Mouse (Mus musculus) neural tube, embryonic 15.5 days (tissue): ENCODE data around the gene Gpn2. TPM values are rescaled to one million over a fixed set of nuclear protein-coding genes. Genes with fewer than 3 reads are reported as not detected.

ENCODE experiments used
- ATAC-seq: fragments of 200-750 bp; cut with Nextera tagmentation; 2 replicates; pipeline ENCODE4 v1.8.0; 2017; ENCODE audit warnings: mild to moderate bottlenecking, moderate TSS enrichment, moderate library complexity; ENCODE audit not compliant: low FRiP score
- H3K27ac ChIP-seq: fragments of 300-500 bp; sonication (generic); replicated peaks from 2 replicates; pipeline ENCODE4 v1.5.1; 2015; ENCODE audit warnings: mild to moderate bottlenecking, inconsistent platforms
- H3K27me3 ChIP-seq: fragments of 300-500 bp; sonication (generic); replicated peaks from 2 replicates; pipeline ENCODE4 v1.6.1; 2015; ENCODE audit warnings: inconsistent platforms
- H3K36me3 ChIP-seq: fragments of 300-500 bp; sonication (generic); 2 replicates; pipeline ENCODE4 v1.6.1; 2015; ENCODE audit warnings: inconsistent platforms
- H3K4me1 ChIP-seq: fragments of 300-500 bp; sonication (generic); 2 replicates; pipeline ENCODE4 v1.6.1; 2015; ENCODE audit warnings: inconsistent platforms
- H3K4me2 ChIP-seq: fragments of 300-500 bp; sonication (generic); 2 replicates; pipeline ENCODE4 v1.6.1; 2015; ENCODE audit warnings: inconsistent platforms, mild to moderate bottlenecking, moderate library complexity
- H3K4me3 ChIP-seq: fragments of 300-500 bp; sonication (generic); replicated peaks from 2 replicates; pipeline ENCODE4 v1.5.1; 2015; ENCODE audit warnings: mild to moderate bottlenecking, inconsistent platforms
- H3K9ac ChIP-seq: fragments of 300-500 bp; sonication (generic); replicated peaks from 2 replicates; pipeline ENCODE4 v1.6.1; 2015; ENCODE audit warnings: mild to moderate bottlenecking, inconsistent platforms
- H3K9me3 ChIP-seq: fragments of 300-500 bp; sonication (generic); replicated peaks from 2 replicates; pipeline ENCODE4 v1.6.1; 2016; ENCODE audit warnings: inconsistent platforms
- WGBS: fragments of 180-500 bp; shearing (Covaris S2); methylation state at CpG from one replicate; pipeline ENCODE4 v1.1.7; 2015; ENCODE audit warnings: mixed read lengths; 5-methylcytosine and 5-hydroxymethylcytosine counted together
- polyA plus RNA-seq: library from polyadenylated mRNA; unstranded; fragments of >200 nt; fragmentation: Nextera tagmentation; extraction: Ambion mirVana; gene quantifications from 2 replicates; pipeline ENCODE4 v1.2.1, GENCODE M21; 2015

Gpn2 gene
- polyA plus RNA-seq, 1 experiment from 2014 or later = 17.0 TPM

DNA sequence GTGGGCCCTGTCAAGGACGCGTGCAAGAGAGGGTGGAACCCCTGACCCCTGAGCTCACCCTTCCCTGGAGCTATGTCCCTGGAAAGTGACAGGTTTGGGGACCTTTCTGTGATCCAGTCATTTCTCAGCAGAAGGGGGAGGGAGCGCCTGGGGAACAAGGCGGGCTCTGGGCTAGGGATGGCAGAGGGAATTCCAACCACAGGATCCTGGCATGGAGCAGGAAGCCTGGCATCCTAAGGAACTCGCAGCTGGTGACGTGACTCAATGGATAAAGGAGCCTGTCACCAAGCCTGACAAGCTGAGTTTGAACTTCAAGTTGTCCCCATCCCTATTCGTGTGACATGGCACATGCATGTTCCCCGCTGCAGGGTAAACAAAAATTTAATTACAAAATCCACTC lies 28.9 kb downstream of the Gpn2 start:
- H3K27ac ChIP-seq = no peak overlapping the region
- H3K4me1 ChIP-seq = no peaks in the 10 kb centered on the region
- ATAC-seq = no peak
- H3K27me3 ChIP-seq = no peaks in the 10 kb centered on the region
- H3K9me3 ChIP-seq = no peaks in the 10 kb centered on the region
- WGBS = 95% methylated on average over 8 of the region's 8 CpGs
- H3K4me3 ChIP-seq = no peak overlapping the region
- no peak overlapping the region for H3K4me2 ChIP-seq
- no peak overlapping the region for H3K9ac ChIP-seq
- peaks cover 61% of the 10 kb centered on the region for H3K36me3 ChIP-seq

DNA sequence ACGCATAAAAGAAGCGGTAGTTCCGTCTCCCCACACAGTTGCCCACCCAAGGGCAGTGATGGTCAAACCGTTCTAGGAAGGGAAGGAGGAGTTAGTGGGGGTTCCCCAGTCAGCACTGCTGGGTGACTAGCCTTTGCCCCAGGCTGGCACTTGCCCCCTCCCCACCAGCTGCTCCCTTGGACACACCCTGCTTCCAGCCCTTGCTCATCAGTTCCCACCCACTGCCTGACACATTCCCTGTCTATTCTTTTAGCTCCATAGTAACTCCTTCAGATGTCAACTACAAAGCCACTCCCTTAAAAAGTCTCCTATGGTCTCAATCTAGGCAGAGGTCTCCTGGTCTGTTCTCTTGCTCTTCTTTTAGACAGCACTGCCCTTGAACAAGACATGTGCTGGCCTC lies 29.7 kb downstream of the Gpn2 start:
- Histone ChIP-seq H3K9ac (no peak overlapping the region), H3K27me3 (no peaks in the 10 kb centered on the region), H3K4me3 (no peak overlapping the region), H3K4me2 (no peak overlapping the region), H3K27ac (no peak overlapping the region), H3K4me1 (no peaks in the 10 kb centered on the region), H3K9me3 (no peaks in the 10 kb centered on the region), H3K36me3 (peaks cover 54% of the 10 kb centered on the region)
- ATAC-seq = no peak
- WGBS = 89% methylated on average over 4 of the region's 4 CpGs

DNA sequence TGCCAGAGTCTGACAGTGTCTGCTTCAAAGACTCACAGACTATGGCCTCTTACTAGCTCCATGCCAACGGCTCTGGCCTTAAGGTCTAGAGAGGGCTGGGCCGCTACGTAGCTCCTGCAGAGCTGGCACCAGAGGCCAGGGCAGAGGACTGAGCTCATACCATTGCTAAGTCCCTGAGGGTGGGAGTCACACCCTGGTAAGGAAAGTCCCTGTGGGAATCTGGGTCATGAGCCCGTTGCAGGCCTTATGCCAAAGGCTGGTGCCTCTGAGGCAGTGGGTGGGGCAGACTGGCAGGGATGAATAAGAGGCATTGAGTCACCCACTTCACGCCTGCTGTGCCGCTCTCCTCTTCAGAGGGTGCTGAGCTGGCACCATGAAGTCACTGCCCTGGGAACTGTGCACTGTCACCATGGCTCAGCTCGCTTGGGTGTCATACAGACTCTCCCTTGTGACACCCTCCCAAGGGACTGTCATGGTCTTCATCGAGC lies 30.2 kb downstream of the Gpn2 start:
- no peak overlapping the region for H3K27ac ChIP-seq
- 78% methylated on average over 8 of the region's 8 CpGs for WGBS
- peak; percentile 59 for ATAC-seq

DNA sequence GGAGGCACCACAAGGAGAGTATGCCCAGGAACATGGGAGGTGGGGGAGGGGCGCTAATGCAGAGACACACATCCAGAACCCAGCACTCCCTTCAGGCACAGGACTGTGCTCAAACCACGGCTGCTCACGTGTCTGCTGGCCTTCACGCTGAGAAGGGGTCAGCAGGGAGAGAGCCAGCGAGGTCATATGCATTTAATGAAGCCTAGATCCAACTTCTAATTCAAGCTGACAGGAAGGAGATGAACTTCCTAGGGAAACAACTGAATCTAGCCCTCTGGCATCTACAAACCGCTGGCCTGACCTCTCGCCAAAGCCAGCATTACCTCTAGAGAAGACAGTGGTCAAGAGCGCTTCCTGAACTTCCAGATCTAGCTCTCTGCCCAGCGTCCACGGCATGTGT lies 31.3 kb downstream of the Gpn2 start:
- Histone ChIP-seq H3K4me1 (no peaks in the 10 kb centered on the region), H3K9ac (no peak overlapping the region), H3K27ac (no peak overlapping the region), H3K36me3 (peaks cover 56% of the 10 kb centered on the region), H3K4me3 (no peak overlapping the region), H3K4me2 (no peak overlapping the region), H3K9me3 (no peaks in the 10 kb centered on the region), H3K27me3 (no peaks in the 10 kb centered on the region)
- WGBS = 84% methylated on average over 10 of the region's 10 CpGs
- no peak for ATAC-seq

More for the DNA sequence above, 30.2 kb downstream of the Gpn2 start:
- H3K4me2 ChIP-seq = no peak overlapping the region
- no peaks in the 10 kb centered on the region for H3K9me3 ChIP-seq
- no peak overlapping the region for H3K9ac ChIP-seq
- no peaks in the 10 kb centered on the region for H3K4me1 ChIP-seq
- no peak overlapping the region for H3K4me3 ChIP-seq
- H3K36me3 ChIP-seq = peaks cover 54% of the 10 kb centered on the region
- H3K27me3 ChIP-seq = no peaks in the 10 kb centered on the region

DNA sequence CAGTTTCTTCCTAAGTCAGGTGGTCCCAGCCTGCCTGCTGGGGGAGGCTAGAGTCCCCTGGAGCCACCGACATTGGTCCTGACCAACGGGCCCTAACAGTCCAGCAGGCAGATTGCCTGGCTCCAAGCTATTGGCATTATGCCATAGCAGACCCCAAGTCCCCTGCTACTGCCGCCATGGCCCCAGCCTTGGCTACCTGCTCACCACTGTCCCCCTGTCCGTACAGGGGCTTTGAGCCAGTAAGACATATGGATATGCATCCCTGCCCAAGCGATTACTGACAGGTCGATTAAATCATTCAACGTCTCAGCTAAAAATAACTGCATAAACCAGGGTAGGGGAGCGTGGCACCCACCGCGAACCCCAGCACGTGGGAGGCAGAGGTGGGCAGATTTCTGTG lies 33.8 kb downstream of the Gpn2 start:
- WGBS = 86% methylated on average over 11 of the region's 11 CpGs
- Histone ChIP-seq H3K27me3 (no peaks in the 10 kb centered on the region), H3K27ac (no peak overlapping the region), H3K36me3 (peaks cover 37% of the 10 kb centered on the region), H3K9me3 (no peaks in the 10 kb centered on the region), H3K4me1 (no peaks in the 10 kb centered on the region), H3K4me2 (no peak overlapping the region), H3K9ac (no peak overlapping the region), H3K4me3 (no peak overlapping the region)
- no peak for ATAC-seq

DNA sequence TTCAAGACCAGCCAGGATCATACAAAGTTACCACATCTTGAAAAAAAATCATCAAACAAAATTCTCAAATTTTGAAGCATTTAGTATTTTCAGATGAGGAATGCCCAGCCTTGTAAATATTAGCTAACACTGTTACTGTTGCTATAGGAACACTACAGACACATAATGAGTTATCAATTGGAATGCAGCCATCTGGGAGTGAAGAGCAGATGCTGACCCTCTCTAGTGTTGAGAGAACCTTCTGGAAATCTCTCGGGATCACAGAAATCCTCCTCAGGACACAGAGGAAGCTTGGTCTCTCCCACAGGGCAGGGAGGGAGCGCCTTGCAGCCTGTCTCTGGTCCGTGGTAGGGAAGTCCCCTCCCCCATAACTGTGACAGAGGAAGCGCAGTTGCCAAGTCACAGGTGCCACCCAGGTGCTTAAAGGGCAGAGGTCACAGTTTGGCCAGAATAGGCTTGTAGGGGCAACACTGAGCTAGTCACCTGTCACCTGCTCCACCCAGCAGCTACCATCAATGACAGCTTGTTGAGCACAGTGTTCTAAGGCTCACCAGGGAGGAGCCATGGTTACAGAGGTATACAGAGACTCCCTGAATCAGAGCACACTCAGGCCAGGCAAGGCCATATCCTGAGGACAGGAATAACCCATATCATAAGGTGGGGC lies 35.4 kb downstream of the Gpn2 start:
- ATAC-seq = no peak
- no peak overlapping the region for H3K27ac ChIP-seq
- no peaks in the 10 kb centered on the region for H3K4me1 ChIP-seq
- 81% methylated on average over 4 of the region's 4 CpGs for WGBS
- H3K27me3 ChIP-seq = no peaks in the 10 kb centered on the region
- H3K9ac ChIP-seq = no peak overlapping the region
- H3K4me3 ChIP-seq = no peak overlapping the region
- no peaks in the 10 kb centered on the region for H3K9me3 ChIP-seq
- H3K36me3 ChIP-seq = peaks cover 34% of the 10 kb centered on the region
- H3K4me2 ChIP-seq = no peak overlapping the region

DNA sequence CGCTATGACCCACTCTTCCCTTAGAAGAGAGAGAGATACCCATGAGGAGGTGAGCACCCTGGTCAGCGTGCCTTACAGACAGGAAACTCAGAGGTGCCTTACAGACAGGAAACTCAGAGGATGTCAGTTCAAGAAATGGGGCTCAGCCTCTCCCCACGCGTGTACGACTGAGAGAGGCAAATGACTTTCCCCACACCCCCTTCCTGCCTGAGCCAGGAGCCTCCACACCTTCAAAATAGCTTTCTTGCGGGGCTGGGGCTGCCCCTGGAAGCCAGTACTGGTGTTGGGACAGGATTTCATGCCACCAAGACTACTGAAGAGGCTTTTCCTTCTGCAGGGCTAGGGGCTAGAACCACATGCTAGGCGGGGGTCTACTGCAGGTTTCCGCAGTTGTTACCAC lies 36.5 kb downstream of the Gpn2 start:
- WGBS = 87% methylated on average over 8 of the region's 8 CpGs
- Histone ChIP-seq H3K27ac (no peak overlapping the region), H3K9ac (no peak overlapping the region), H3K36me3 (peaks cover 39% of the 10 kb centered on the region), H3K4me2 (no peak overlapping the region), H3K4me1 (no peaks in the 10 kb centered on the region), H3K27me3 (no peaks in the 10 kb centered on the region), H3K9me3 (no peaks in the 10 kb centered on the region), H3K4me3 (no peak overlapping the region)
- ATAC-seq = no peak

DNA sequence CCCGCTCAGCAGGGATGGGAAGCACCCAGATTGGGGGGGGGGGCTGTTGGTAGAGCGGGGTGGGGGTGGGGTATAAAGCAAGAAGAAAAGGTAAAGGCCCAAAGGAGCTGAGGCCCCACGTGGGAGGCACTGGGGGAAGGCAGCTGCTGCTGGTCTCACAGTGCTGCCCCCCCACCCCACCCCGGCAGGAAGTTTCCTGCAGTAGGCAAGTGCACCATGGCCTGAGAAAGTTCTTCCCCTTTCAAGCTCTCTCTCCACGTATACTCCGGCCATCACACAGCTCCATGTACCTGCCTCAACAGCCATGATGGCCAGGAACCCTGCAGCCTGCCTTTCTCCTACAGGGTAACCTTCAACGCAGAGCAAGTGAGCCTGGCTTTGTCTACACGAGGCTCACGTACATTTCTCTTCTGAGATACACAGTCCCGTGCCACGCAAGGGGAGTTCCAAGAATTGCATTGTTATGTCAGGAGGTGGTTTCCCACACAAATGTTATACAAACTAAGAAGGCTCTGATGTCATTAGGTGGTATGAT lies 38.1 kb downstream of the Gpn2 start:
- Histone ChIP-seq H3K4me2 (no peak overlapping the region), H3K27me3 (no peaks in the 10 kb centered on the region), H3K4me1 (no peaks in the 10 kb centered on the region), H3K36me3 (peaks cover 46% of the 10 kb centered on the region), H3K27ac (no peak overlapping the region), H3K4me3 (no peak overlapping the region), H3K9ac (no peak overlapping the region), H3K9me3 (no peaks in the 10 kb centered on the region)
- 82% methylated on average over 10 of the region's 11 CpGs for WGBS
- ATAC-seq = no peak

DNA sequence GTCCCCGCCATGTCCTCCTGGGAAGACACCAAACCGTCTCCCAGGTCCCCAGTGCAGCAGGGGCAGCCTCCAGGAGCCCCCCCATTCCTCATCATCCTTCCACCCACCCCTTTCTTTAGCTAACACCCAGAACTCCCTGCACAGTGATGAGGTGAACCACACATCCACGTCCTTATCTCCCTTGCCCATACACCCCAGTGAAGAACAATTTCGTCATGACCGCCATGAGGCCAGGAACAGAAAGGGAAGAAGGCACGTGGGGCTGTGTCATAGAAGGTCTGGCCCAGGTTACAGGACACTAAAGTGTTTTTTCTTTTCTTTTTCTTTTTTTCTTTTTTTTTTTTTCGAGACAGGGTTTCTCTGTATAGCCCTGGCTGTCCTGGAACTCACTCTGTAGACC lies 40.7 kb downstream of the Gpn2 start:
- Histone ChIP-seq H3K4me3 (no peak overlapping the region), H3K36me3 (peaks cover 38% of the 10 kb centered on the region)
- 96% methylated on average over 7 of the region's 7 CpGs for WGBS

DNA sequence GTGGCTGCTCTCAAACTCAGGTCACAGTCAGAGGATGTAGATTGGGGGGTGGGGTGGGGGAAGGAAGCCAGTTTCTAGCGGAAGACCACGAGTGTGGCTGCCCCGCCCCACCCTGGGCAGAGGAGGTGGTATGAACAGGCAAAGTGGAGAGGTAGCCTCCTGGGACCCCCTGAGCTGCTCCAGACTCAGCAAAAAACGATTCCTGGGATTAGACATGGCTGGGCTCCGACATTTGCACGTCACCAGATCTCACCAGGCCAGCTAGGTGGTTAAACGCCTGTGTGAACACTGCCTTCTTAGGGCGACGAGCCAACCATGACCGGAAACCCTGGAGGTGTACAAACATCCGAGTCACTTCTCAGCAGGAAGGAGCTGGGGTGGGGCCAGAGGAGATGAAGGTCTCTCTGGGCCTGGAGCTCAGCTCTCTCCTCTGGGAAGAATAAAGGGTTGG lies 41.5 kb downstream of the Gpn2 start:
- no peaks in the 10 kb centered on the region for H3K27me3 ChIP-seq
- no peak overlapping the region for H3K4me2 ChIP-seq
- H3K27ac ChIP-seq = no peak overlapping the region
- no peak for ATAC-seq
- WGBS = 69% methylated on average over 11 of the region's 11 CpGs
- no peaks in the 10 kb centered on the region for H3K9me3 ChIP-seq
- H3K4me1 ChIP-seq = peaks cover 10% of the 10 kb centered on the region
- peaks cover 38% of the 10 kb centered on the region for H3K36me3 ChIP-seq
- no peak overlapping the region for H3K4me3 ChIP-seq
- no peak overlapping the region for H3K9ac ChIP-seq

More for the DNA sequence above, 40.7 kb downstream of the Gpn2 start:
- Histone ChIP-seq H3K4me1 (peaks cover 8% of the 10 kb centered on the region; the same call in 1 of the 2 replicates), H3K9ac (no peak overlapping the region), H3K9me3 (no peaks in the 10 kb centered on the region), H3K27ac (no peak overlapping the region), H3K27me3 (no peaks in the 10 kb centered on the region), H3K4me2 (no peak overlapping the region)
- ATAC-seq = no peak

DNA sequence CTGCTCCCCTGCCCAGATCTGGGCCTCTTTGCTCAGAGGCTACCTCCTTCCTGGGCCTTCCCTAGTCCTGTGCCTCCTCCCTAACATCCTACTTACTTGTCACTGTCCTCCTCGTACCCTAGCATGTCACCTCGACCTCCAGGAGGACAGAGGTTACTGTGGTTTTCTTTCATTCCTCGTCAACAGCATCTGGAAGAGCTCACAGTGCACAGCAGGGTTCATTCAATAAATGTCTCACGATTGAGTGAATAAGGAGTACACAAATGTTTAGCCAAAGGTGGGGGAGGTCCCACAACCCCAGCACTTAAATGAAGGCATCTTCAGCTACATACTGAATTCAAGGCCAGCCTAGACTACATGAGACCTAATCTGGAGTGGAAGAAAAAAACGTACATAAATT lies 42.1 kb downstream of the Gpn2 start:
- 52% methylated on average over 5 of the region's 5 CpGs for WGBS

DNA sequence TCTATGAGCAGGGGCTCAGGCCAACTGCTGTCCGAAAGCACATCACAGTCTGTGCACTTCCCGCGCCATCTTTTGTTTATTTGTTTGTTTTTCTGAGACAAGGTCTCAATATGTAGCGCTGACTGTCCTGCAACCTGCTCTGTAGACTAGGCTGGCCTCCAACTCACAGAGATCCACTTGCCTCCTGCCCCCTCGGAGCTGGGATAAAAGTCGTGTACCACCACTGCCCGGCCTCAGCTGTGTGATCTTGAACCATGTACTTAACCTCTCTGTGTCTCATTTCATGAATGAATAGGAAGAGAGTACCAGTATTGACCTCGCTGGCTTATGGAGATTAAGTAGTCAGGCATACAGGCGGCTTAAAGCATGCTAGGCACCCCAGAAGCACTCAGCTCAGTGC lies 42.5 kb downstream of the Gpn2 start:
- no peak overlapping the region for H3K4me2 ChIP-seq
- H3K9ac ChIP-seq = no peak overlapping the region
- 90% methylated on average over 9 of the region's 9 CpGs for WGBS
- no peak overlapping the region for H3K27ac ChIP-seq
- ATAC-seq = no peak
- H3K4me3 ChIP-seq = no peak overlapping the region
- H3K27me3 ChIP-seq = no peaks in the 10 kb centered on the region
- H3K9me3 ChIP-seq = no peaks in the 10 kb centered on the region
- peaks cover 20% of the 10 kb centered on the region for H3K4me1 ChIP-seq
- peaks cover 34% of the 10 kb centered on the region for H3K36me3 ChIP-seq

More for the DNA sequence above, 42.1 kb downstream of the Gpn2 start:
- H3K27ac ChIP-seq = no peak overlapping the region
- H3K36me3 ChIP-seq = peaks cover 34% of the 10 kb centered on the region
- no peaks in the 10 kb centered on the region for H3K9me3 ChIP-seq
- no peak overlapping the region for H3K9ac ChIP-seq
- no peak overlapping the region for H3K4me2 ChIP-seq
- no peak for ATAC-seq
- H3K4me1 ChIP-seq = peaks cover 16% of the 10 kb centered on the region
- H3K27me3 ChIP-seq = no peaks in the 10 kb centered on the region
- H3K4me3 ChIP-seq = no peak overlapping the region
